Mouse (Mus musculus) midbrain, embryonic 11.5 days (tissue): Measurements from ENCODE around the gene Rtkn2. TPM values are rescaled to one million over a fixed set of nuclear protein-coding genes. Genes with fewer than 3 reads are reported as not detected.

Experiments
- ATAC-seq: fragments of 200-750 bp; cut with Nextera tagmentation; 2 replicates; pipeline ENCODE4 v1.8.0; 2017; ENCODE audit warnings: moderate TSS enrichment, moderate library complexity; ENCODE audit not compliant: low FRiP score
- DNase-seq: peaks from one replicate; pipeline ENCODE4 v3.0.0; 2015; ENCODE audit warnings: low spot score; ENCODE audit errors: missing footprints
- H3K27ac ChIP-seq: fragments of 300-500 bp; sonication (generic); 2 replicates; pipeline ENCODE4 v1.5.1; 2014; ENCODE audit warnings: low read depth, low read length
- H3K27me3 ChIP-seq: fragments of 300-500 bp; sonication (generic); 2 replicates; pipeline ENCODE4 v1.6.1; 2014; ENCODE audit warnings: mild to moderate bottlenecking, low read length, moderate library complexity, mixed read lengths; ENCODE audit not compliant: control insufficient read depth, insufficient read depth
- H3K36me3 ChIP-seq: fragments of 300-500 bp; sonication (generic); 2 replicates; pipeline ENCODE4 v1.6.1; 2014; ENCODE audit warnings: mild to moderate bottlenecking, low read length, moderate library complexity, mixed read lengths; ENCODE audit not compliant: control insufficient read depth, insufficient read depth
- H3K4me1 ChIP-seq: fragments of 300-500 bp; sonication (generic); 2 replicates; pipeline ENCODE4 v1.6.1; 2014; ENCODE audit warnings: low read length; ENCODE audit not compliant: control insufficient read depth, insufficient read depth
- H3K4me2 ChIP-seq: fragments of 300-500 bp; sonication (generic); 2 replicates; pipeline ENCODE4 v1.6.1; 2014; ENCODE audit warnings: mild to moderate bottlenecking, moderate library complexity
- H3K4me3 ChIP-seq: fragments of 300-500 bp; sonication (generic); 2 replicates; pipeline ENCODE4 v1.5.1; 2014; ENCODE audit warnings: low read depth, low read length
- H3K9ac ChIP-seq: fragments of 300-500 bp; sonication (generic); 2 replicates; pipeline ENCODE4 v1.6.1; 2014; ENCODE audit warnings: low read length
- H3K9me3 ChIP-seq: fragments of 300-500 bp; sonication (generic); 2 replicates; pipeline ENCODE4 v1.6.1; 2016; ENCODE audit warnings: low read length; ENCODE audit not compliant: control insufficient read depth
- WGBS: fragments of 180-500 bp; shearing (Covaris S2); extraction: QIAGEN DNeasy Blood & Tissue Kit; methylation state at CpG from one replicate; pipeline ENCODE4 v1.1.7; 2014; 5-methylcytosine and 5-hydroxymethylcytosine counted together
- polyA plus RNA-seq: library from polyadenylated mRNA; unstranded; fragments of >200 nt; fragmentation: Nextera tagmentation; extraction: Ambion mirVana; gene quantifications from 2 replicates; pipeline ENCODE4 v1.2.1, GENCODE M21; 2014

Rtkn2 gene
- polyA plus RNA-seq, 1 experiment from 2014 or later = 19.9 TPM

DNA sequence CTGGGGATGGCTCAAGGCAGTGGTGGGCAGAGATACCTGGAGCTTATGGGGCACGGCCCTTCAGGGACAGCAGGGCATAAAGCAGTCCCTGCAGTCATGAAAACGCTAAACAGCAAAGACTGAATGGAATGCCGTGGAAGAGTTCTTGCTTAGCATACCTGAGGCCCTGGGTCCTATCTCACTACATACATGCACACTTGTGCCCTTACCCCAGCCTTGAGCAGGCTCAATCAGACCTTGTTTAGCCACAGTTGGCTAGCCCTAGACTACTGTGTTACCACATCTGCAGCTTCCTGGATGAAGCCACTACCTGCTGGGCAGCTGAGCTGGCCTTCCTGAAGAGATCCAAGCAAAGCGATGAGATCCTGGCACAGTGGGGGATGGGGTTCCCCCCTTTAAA lies 93.3 kb downstream of the Rtkn2 start:
- DNase-seq = peak; percentile 64
- no peak overlapping the region for H3K4me2 ChIP-seq
- no peak overlapping the region for H3K4me3 ChIP-seq
- H3K27ac ChIP-seq = no peak overlapping the region
- no peaks in the 10 kb centered on the region for H3K9me3 ChIP-seq
- H3K9ac ChIP-seq = no peak overlapping the region
- 87% methylated on average over 4 of the region's 4 CpGs for WGBS
- no peaks in the 10 kb centered on the region for H3K4me1 ChIP-seq
- ATAC-seq = no peak
- H3K27me3 ChIP-seq = no peaks in the 10 kb centered on the region
- H3K36me3 ChIP-seq = no peaks in the 10 kb centered on the region

DNA sequence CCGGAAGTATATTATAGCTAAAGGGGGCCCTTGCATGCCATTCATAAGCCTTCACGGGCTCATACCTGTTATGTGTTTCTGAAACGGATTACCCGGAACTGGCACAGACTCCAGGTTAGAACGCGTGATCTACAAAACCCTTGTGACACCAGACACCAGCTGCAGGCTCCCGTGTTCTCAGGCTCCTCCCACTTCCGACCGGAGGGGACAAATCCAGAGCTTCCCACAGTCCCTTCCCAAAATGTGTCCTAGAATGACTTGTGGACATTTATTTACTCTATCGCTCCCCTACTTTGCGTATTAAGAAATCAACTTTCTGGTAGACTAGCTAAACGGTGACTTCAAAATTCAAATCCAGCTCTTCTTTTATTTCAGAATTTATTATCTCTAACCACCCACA lies 94.9 kb downstream of the Rtkn2 start:
- ATAC-seq (no peak), DNase-seq (peak; percentile 41)
- no peaks in the 10 kb centered on the region for H3K27me3 ChIP-seq
- H3K4me2 ChIP-seq = no peak overlapping the region
- H3K9ac ChIP-seq = no peak overlapping the region
- no peaks in the 10 kb centered on the region for H3K9me3 ChIP-seq
- no peaks in the 10 kb centered on the region for H3K36me3 ChIP-seq
- no peak overlapping the region for H3K4me3 ChIP-seq
- 93% methylated on average over 12 of the region's 12 CpGs for WGBS
- no peaks in the 10 kb centered on the region for H3K4me1 ChIP-seq
- H3K27ac ChIP-seq = no peak overlapping the region

DNA sequence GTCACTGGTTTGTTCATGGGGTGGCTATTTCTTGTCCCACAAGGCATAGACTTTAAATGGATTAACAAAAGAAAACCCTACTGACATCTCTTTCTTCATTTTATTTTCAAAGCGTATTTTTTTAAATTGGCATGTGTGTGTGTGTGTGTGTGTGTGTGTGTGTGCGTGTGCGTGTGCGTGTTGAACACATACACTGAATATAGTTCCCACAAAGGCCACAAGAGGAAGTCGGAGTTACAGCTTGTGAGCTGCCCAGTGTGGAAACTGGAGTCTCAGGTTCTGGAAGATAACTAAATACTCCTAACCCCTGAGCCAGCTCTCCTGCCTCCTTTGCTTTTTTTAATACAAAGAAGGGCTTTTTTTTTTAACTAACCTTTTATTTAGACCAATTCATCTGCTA lies 95.8 kb downstream of the Rtkn2 start:
- no peak overlapping the region for H3K4me3 ChIP-seq
- 87% methylated on average over 5 of the region's 5 CpGs for WGBS
- peak; percentile 83 for DNase-seq
- H3K4me1 ChIP-seq = no peaks in the 10 kb centered on the region
- no peak overlapping the region for H3K27ac ChIP-seq
- no peaks in the 10 kb centered on the region for H3K27me3 ChIP-seq
- H3K4me2 ChIP-seq = no peak overlapping the region
- H3K9me3 ChIP-seq = no peaks in the 10 kb centered on the region
- ATAC-seq = no peak
- H3K36me3 ChIP-seq = no peaks in the 10 kb centered on the region
- H3K9ac ChIP-seq = no peak overlapping the region

DNA sequence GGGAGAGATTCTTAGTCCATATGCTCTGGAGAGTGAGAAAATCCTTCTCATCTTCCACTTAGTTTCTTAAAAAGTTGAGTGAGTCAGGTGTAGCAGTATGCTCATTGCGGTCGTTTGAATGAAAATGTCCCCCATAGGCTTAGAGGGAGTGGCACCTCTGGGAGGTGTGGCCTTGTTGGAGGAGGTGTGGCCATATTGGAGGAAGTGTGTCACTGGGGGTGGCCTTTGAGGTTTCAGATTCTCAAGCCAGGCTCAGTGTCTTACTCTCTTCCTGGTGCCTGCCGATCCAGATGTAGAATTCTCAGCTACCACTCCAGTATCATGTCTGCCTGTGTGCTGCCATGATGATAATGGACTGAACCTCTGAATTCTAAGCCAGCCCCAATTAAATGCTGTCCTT lies 99.3 kb downstream of the Rtkn2 start:
- H3K4me1 ChIP-seq = no peaks in the 10 kb centered on the region
- DNase-seq (no peak), ATAC-seq (no peak)
- 94% methylated on average over 3 of the region's 3 CpGs for WGBS
- H3K27me3 ChIP-seq = no peaks in the 10 kb centered on the region
- no peaks in the 10 kb centered on the region for H3K36me3 ChIP-seq
- no peak overlapping the region for H3K4me3 ChIP-seq
- H3K9ac ChIP-seq = no peak overlapping the region
- no peak overlapping the region for H3K4me2 ChIP-seq
- no peaks in the 10 kb centered on the region for H3K9me3 ChIP-seq
- no peak overlapping the region for H3K27ac ChIP-seq

DNA sequence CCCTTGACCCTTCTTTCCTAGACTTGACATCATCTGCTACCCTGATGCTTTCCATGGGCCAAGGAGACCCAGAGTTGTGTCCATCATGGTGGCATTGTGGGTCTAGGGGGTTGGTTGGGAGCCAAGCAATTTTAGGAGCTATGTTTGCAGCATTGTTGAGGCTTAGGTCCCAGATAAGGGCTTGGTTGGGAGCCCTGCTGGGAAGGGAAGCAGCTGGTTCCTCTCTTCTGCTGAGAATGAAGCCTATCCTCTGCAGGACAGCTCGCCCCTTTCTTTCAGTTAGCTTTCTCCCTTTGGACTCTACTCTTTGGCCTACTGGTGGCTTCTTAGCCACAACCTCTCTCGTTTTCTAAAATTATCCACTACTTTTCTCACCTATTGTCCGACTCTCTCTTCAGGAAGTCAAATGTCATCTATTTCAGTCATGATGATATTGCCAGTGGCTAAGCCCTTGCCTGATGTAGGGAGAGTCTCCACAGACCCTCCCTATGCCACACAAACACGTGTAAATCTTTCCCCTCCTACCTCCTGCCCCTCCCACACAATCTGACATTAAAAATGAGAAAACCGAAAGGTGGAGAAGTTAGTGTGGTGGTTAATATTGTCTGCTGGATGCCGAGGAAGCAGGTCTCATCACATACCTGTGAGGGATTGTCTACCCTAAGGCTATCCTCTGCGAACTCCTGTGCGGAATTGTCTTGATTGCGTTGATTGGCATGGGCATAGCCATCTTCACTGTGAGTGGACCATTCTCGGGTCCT lies 100.7 kb downstream of the Rtkn2 start:
- Histone ChIP-seq H3K9me3 (no peaks in the 10 kb centered on the region), H3K4me2 (no peak overlapping the region), H3K9ac (no peak overlapping the region), H3K4me3 (no peak overlapping the region), H3K27me3 (no peaks in the 10 kb centered on the region), H3K36me3 (no peaks in the 10 kb centered on the region), H3K27ac (no peak overlapping the region), H3K4me1 (no peaks in the 10 kb centered on the region)
- ATAC-seq = no peak
- DNase-seq = peak; percentile 64
- WGBS = 87% methylated on average over 10 of the region's 10 CpGs

DNA sequence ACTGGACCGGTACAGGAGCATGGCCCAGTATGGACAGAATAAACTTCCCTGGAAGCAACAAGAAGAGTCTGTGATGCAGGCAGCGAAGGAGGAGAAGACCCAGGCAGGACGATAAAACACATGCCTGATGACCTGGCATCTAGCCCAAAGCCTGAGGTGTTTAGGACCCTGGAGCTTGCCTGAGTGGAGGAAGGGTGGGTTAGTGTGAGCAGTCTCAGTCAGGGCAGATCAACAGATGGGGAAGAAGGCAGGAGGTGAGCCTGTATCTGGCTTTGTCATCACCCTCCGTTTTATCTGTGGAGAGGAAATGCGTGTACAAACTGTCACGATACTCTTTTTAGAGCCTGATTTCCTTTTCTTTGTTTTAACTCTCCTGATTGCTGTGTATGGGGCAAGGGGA lies 102.3 kb downstream of the Rtkn2 start:
- H3K4me1 ChIP-seq = no peaks in the 10 kb centered on the region
- H3K9me3 ChIP-seq = no peaks in the 10 kb centered on the region
- DNase-seq (peak; percentile 28), ATAC-seq (no peak)
- H3K4me3 ChIP-seq = no peak overlapping the region
- no peaks in the 10 kb centered on the region for H3K36me3 ChIP-seq
- H3K27me3 ChIP-seq = no peaks in the 10 kb centered on the region
- H3K9ac ChIP-seq = no peak overlapping the region
- H3K4me2 ChIP-seq = no peak overlapping the region
- no peak overlapping the region for H3K27ac ChIP-seq
- WGBS = 81% methylated on average over 6 of the region's 6 CpGs

DNA sequence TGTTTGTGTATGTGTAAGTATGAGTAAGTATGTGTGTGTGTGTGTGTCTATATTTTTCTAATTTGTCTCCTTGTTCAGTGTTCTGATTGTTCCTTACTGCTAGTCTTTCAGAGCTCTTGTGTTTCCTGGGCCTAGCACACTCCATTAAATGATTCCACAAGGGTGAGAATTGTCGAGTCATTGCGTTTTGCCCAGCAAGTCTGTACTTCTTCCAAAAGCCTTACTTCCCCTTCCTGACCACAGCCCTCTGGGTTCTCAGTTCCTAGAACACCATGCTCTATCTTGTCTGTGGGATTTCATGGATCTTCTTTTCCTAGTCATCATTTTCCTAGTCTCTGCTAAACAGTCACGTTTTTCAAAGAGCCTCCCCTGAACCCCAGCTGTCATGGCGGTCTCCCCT lies 106.2 kb downstream of the Rtkn2 start:
- 84% methylated on average over 4 of the region's 4 CpGs for WGBS
- no peak overlapping the region for H3K9ac ChIP-seq
- no peak overlapping the region for H3K4me2 ChIP-seq
- no peak overlapping the region for H3K27ac ChIP-seq
- no peaks in the 10 kb centered on the region for H3K27me3 ChIP-seq
- DNase-seq (no peak), ATAC-seq (no peak)
- H3K36me3 ChIP-seq = no peaks in the 10 kb centered on the region
- H3K9me3 ChIP-seq = no peaks in the 10 kb centered on the region
- H3K4me3 ChIP-seq = no peak overlapping the region
- no peaks in the 10 kb centered on the region for H3K4me1 ChIP-seq

DNA sequence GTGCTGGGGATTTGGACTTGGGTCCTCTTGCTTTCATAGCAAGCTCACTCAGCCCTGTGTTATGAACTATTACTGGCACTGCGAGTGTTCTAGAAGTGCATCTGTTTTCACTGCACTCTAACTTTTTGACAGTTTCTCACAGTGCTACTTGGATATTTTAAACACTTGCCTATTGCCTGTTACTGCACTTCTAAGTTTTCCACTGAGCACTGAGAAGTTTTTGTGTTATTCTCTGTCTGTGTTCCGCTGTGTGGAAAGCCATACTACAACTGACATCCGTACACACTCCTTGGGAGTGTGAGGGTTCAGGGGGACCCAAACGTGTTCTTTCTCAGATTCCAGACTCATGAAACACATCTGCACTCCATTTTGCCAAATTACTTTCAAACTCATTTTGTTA lies 107.6 kb downstream of the Rtkn2 start:
- no peak overlapping the region for H3K9ac ChIP-seq

DNA sequence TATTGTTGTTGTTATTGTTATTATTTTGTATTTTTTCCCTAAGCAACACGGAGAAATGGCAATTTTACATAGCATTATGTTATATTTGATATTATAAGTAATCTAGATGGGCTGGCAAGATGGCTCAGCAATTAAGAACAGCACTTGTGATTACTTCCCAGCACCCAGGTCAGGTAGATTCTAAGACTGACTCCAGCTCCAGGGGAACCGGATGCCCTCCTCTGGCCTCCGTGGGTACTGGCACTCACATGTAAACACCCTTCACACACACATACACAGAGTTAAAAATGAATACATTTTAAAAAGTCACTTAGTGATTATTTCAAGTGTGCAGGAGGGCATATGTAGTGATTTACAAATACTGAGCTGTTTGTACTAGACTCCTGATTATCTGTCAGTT lies 108.4 kb downstream of the Rtkn2 start:
- WGBS = 84% methylated on average over 3 of the region's 3 CpGs
- peak; percentile 59 for DNase-seq
- no peak overlapping the region for H3K27ac ChIP-seq
- H3K36me3 ChIP-seq = no peaks in the 10 kb centered on the region
- ATAC-seq = no peak
- H3K4me2 ChIP-seq = no peak overlapping the region
- no peaks in the 10 kb centered on the region for H3K4me1 ChIP-seq
- H3K9ac ChIP-seq = no peak overlapping the region
- no peak overlapping the region for H3K4me3 ChIP-seq
- no peaks in the 10 kb centered on the region for H3K9me3 ChIP-seq
- no peaks in the 10 kb centered on the region for H3K27me3 ChIP-seq

More for the DNA sequence above, 107.6 kb downstream of the Rtkn2 start:
- Histone ChIP-seq H3K27me3 (no peaks in the 10 kb centered on the region), H3K36me3 (no peaks in the 10 kb centered on the region), H3K4me1 (no peaks in the 10 kb centered on the region), H3K9me3 (no peaks in the 10 kb centered on the region), H3K27ac (no peak overlapping the region), H3K4me2 (no peak overlapping the region), H3K4me3 (no peak overlapping the region)
- ATAC-seq (no peak), DNase-seq (peak; percentile 31)
- WGBS = 89% methylated on average over 4 of the region's 4 CpGs
